Mouse (Mus musculus) limb, embryonic 13.5 days (tissue): ENCODE data around the gene Ganab. TPM values are rescaled to one million over a fixed set of nuclear protein-coding genes. Genes with fewer than 3 reads are reported as not detected.

ENCODE experiments used
- ATAC-seq: fragments of 200-750 bp; cut with Nextera tagmentation; 2 replicates; pipeline ENCODE4 v1.8.0; 2017; ENCODE audit warnings: low read depth, moderate number of reproducible peaks, moderate TSS enrichment; ENCODE audit not compliant: low FRiP score
- H3K27ac ChIP-seq: fragments of 300-500 bp; sonication (generic); 2 replicates; pipeline ENCODE4 v1.5.1; 2015; ENCODE audit warnings: inconsistent platforms, mild to moderate bottlenecking, moderate library complexity
- H3K27me3 ChIP-seq: fragments of 300-500 bp; sonication (generic); 2 replicates; pipeline ENCODE4 v1.6.1; 2015; ENCODE audit warnings: mild to moderate bottlenecking, inconsistent platforms
- H3K36me3 ChIP-seq: fragments of 300-500 bp; sonication (generic); 2 replicates; pipeline ENCODE4 v1.6.1; 2015; ENCODE audit warnings: inconsistent platforms, mild to moderate bottlenecking, moderate library complexity
- H3K4me1 ChIP-seq: fragments of 300-500 bp; sonication (generic); 2 replicates; pipeline ENCODE4 v1.6.1; 2015; ENCODE audit warnings: inconsistent platforms
- H3K4me2 ChIP-seq: fragments of 300-500 bp; sonication (generic); replicated peaks from 2 replicates; pipeline ENCODE4 v1.6.1; 2015; ENCODE audit warnings: inconsistent platforms, mild to moderate bottlenecking, moderate library complexity
- H3K4me3 ChIP-seq: fragments of 300-500 bp; sonication (generic); 2 replicates; pipeline ENCODE4 v1.5.1; 2015; ENCODE audit warnings: moderate library complexity, mild to moderate bottlenecking, inconsistent platforms
- H3K9ac ChIP-seq: fragments of 300-500 bp; sonication (generic); 2 replicates; pipeline ENCODE4 v1.6.1; 2015; ENCODE audit warnings: mild to moderate bottlenecking, inconsistent platforms
- H3K9me3 ChIP-seq: fragments of 300-500 bp; sonication (generic); 2 replicates; pipeline ENCODE4 v1.6.1; 2016; ENCODE audit warnings: inconsistent platforms
- WGBS: fragments of 180-500 bp; shearing (Covaris S2); methylation state at CpG from one replicate; pipeline ENCODE4 v1.1.7; 2015; 5-methylcytosine and 5-hydroxymethylcytosine counted together
- polyA plus RNA-seq: library from polyadenylated mRNA; unstranded; fragments of >200 nt; fragmentation: Nextera tagmentation; extraction: Ambion mirVana; gene quantifications from 2 replicates; pipeline ENCODE4 v1.2.1, GENCODE M21; 2015

The Ganab gene
- polyA plus RNA-seq, 1 experiment from 2014 or later, result 112 TPM

GRCm38 (mm10) chr19:8871267-8872186, 26.3 kb upstream of the Ganab start, which contains the start of gene Ubxn1:
Ubxn1 (plus strand) TSS chr19:8871496.
- H3K4me1 ChIP-seq, result peaks cover 9% of the 10 kb centered on the region
- WGBS, result 1% methylated on average over 59 of the region's 59 CpGs

GRCm38 (mm10) chr19:8872266-8872840, 25.5 kb upstream of the Ganab start:
- no peak for ATAC-seq
- Histone ChIP-seq H3K27me3 (no peaks in the 10 kb centered on the region), H3K4me2 (peak overlapping the region; percentile 92), H3K36me3 (peaks cover 43% of the 10 kb centered on the region), H3K4me1 (peaks cover 9% of the 10 kb centered on the region), H3K9ac (peak overlapping the region; percentile 98), H3K27ac (peak overlapping the region; percentile 69; the same call in 1 of the 2 replicates), H3K9me3 (no peaks in the 10 kb centered on the region), H3K4me3 (peak overlapping the region; percentile 99)
- 78% methylated on average over 10 of the region's 10 CpGs for whole genome bisulfite sequencing

More at GRCm38 (mm10) chr19:8871267-8872186, 26.3 kb upstream of the Ganab start, which contains the start of gene Ubxn1:
- H3K4me3 ChIP-seq, result peak within 1 kb of the TSS; percentile 99
- peak within 1 kb of the TSS; percentile 69 for H3K27ac ChIP-seq
- ATAC-seq, result peak; percentile 98
- peaks cover 36% of the 10 kb centered on the region for H3K36me3 ChIP-seq
- peak within 1 kb of the TSS; percentile 92 for H3K4me2 ChIP-seq
- peak within 1 kb of the TSS; percentile 98 for H3K9ac ChIP-seq
- H3K27me3 ChIP-seq, result no peaks in the 10 kb centered on the region
- no peaks in the 10 kb centered on the region for H3K9me3 ChIP-seq

GRCm38 (mm10) chr19:8875031-8875430, 22.8 kb upstream of the Ganab start:
- H3K4me2 ChIP-seq, result no peak overlapping the region
- H3K36me3 ChIP-seq, result peaks cover 56% of the 10 kb centered on the region

GRCm38 (mm10) chr19:8880311-8881033, 17.4 kb upstream of the Ganab start, which contains the start of gene Uqcc3:
Uqcc3 (minus strand) TSS chr19:8880923.
- Histone ChIP-seq H3K4me1 (peaks cover 9% of the 10 kb centered on the region), H3K4me2 (peak within 1 kb of the TSS; percentile 86), H3K27ac (peak within 1 kb of the TSS; percentile 81), H3K36me3 (peaks cover 30% of the 10 kb centered on the region), H3K27me3 (no peaks in the 10 kb centered on the region), H3K9me3 (no peaks in the 10 kb centered on the region), H3K4me3 (peak within 1 kb of the TSS; percentile 89), H3K9ac (peak within 1 kb of the TSS; percentile 92)
- peak; percentile 97 for ATAC-seq
- WGBS, result under 1% methylated on average over 42 of the region's 42 CpGs

More at GRCm38 (mm10) chr19:8875031-8875430, 22.8 kb upstream of the Ganab start:
- H3K9ac ChIP-seq, result no peak overlapping the region
- no peak overlapping the region for H3K4me3 ChIP-seq
- H3K27ac ChIP-seq, result no peak overlapping the region
- H3K27me3 ChIP-seq, result no peaks in the 10 kb centered on the region
- WGBS, result 91% methylated on average over 7 of the region's 7 CpGs
- peaks cover 17% of the 10 kb centered on the region for H3K4me1 ChIP-seq
- no peak for ATAC-seq
- H3K9me3 ChIP-seq, result no peaks in the 10 kb centered on the region

- no peak overlapping the region; the same call in 1 of the 2 replicates for H3K27ac ChIP-seq
- H3K36me3 ChIP-seq, result peaks cover 25% of the 10 kb centered on the region
Observed at GRCm38 (mm10) chr19:8881034-8881392, 16.9 kb upstream of the Ganab start.

GRCm38 (mm10) chr19:8883616-8884015, 14.3 kb upstream of the Ganab start, which contains the start of the genes Lbhd1 and Gm49403:
Lbhd1 (plus strand) TSS chr19:8883732.
Gm49403 (plus strand) TSS chr19:8883930.
- H3K9me3 ChIP-seq, result no peaks in the 10 kb centered on the region
- H3K4me2 ChIP-seq, result no peak within 1 kb of the TSS
- no peak within 1 kb of the TSS for H3K9ac ChIP-seq
- no peak for ATAC-seq
- peaks cover 20% of the 10 kb centered on the region for H3K4me1 ChIP-seq
- H3K4me3 ChIP-seq, result no peak within 1 kb of the TSS
- 66% methylated on average over 3 of the region's 3 CpGs for WGBS
- H3K27ac ChIP-seq, result no peak within 1 kb of the TSS
- H3K36me3 ChIP-seq, result peaks cover 4% of the 10 kb centered on the region; the same call in 1 of the 2 replicates
- H3K27me3 ChIP-seq, result no peaks in the 10 kb centered on the region

More at GRCm38 (mm10) chr19:8881034-8881392, 16.9 kb upstream of the Ganab start:
- H3K9me3 ChIP-seq, result no peaks in the 10 kb centered on the region
- no peaks in the 10 kb centered on the region for H3K27me3 ChIP-seq
- peak overlapping the region; percentile 89 for H3K4me3 ChIP-seq
- H3K4me1 ChIP-seq, result peaks cover 9% of the 10 kb centered on the region
- H3K9ac ChIP-seq, result peak overlapping the region; percentile 92
- peak overlapping the region; percentile 86 for H3K4me2 ChIP-seq
- no peak for ATAC-seq
- 19% methylated on average over 3 of the region's 3 CpGs for WGBS

GRCm38 (mm10) chr19:8886916-8887584, 10.8 kb upstream of the Ganab start:
- peak overlapping the region; percentile 93 for H3K9ac ChIP-seq

GRCm38 (mm10) chr19:8887585-8888463, 10.0 kb upstream of the Ganab start:
- H3K4me3 ChIP-seq, result peak overlapping the region; percentile 70
- H3K27me3 ChIP-seq, result no peaks in the 10 kb centered on the region
- H3K36me3 ChIP-seq, result peaks cover 14% of the 10 kb centered on the region
- H3K9ac ChIP-seq, result peak overlapping the region; percentile 93
- H3K9me3 ChIP-seq, result no peaks in the 10 kb centered on the region
- H3K4me2 ChIP-seq, result peak overlapping the region; percentile 66
- no peak for ATAC-seq
- peaks cover 17% of the 10 kb centered on the region for H3K4me1 ChIP-seq
- H3K27ac ChIP-seq, result peak overlapping the region; percentile 88
- WGBS, result 11% methylated on average over 19 of the region's 19 CpGs

More at GRCm38 (mm10) chr19:8886916-8887584, 10.8 kb upstream of the Ganab start:
- H3K4me1 ChIP-seq, result peaks cover 17% of the 10 kb centered on the region
- 52% methylated on average over 1 of the region's 1 CpGs for WGBS
- no peaks in the 10 kb centered on the region for H3K27me3 ChIP-seq
- peak overlapping the region; percentile 88; the same call in 1 of the 2 replicates for H3K27ac ChIP-seq
- H3K4me2 ChIP-seq, result peak overlapping the region; percentile 66
- peaks cover 14% of the 10 kb centered on the region for H3K36me3 ChIP-seq
- no peaks in the 10 kb centered on the region for H3K9me3 ChIP-seq
- H3K4me3 ChIP-seq, result peak overlapping the region; percentile 70
- no peak for ATAC-seq

- peaks cover 14% of the 10 kb centered on the region for H3K36me3 ChIP-seq
- under 1% methylated on average over 58 of the region's 58 CpGs for WGBS
- no peaks in the 10 kb centered on the region for H3K27me3 ChIP-seq
- H3K4me3 ChIP-seq, result peak within 1 kb of the TSS; percentile 70
- H3K4me2 ChIP-seq, result peak within 1 kb of the TSS; percentile 66
- peak; percentile 95 for ATAC-seq
- H3K4me1 ChIP-seq, result peaks cover 21% of the 10 kb centered on the region
- H3K9ac ChIP-seq, result peak within 1 kb of the TSS; percentile 93
- peak within 1 kb of the TSS; percentile 88 for H3K27ac ChIP-seq
- H3K9me3 ChIP-seq, result no peaks in the 10 kb centered on the region
Observed at GRCm38 (mm10) chr19:8888511-8889385, 9.1 kb upstream of the Ganab start, which contains the start of the genes 1810009A15Rik and Gm49416. 1810009A15Rik (plus strand) TSS chr19:8888853. Gm49416 (plus strand) TSS chr19:8888926.
